Mouse (Mus musculus) small intestine, adult 2 months (tissue): ENCODE results near the gene Dnajc7.

Experiments used
- CTCF ChIP-seq: fragments of 200-500 bp; IDR thresholded peaks from 2 replicates; pipeline ENCODE4 v1.5.1; 2012; ENCODE audit warnings: low read depth, mild to moderate bottlenecking, control low read depth, inconsistent platforms, low read length, moderate library complexity, mixed read lengths; ENCODE audit not compliant: insufficient replicate concordance, insufficient read length; ENCODE audit errors: extremely low read depth
- POLR2A ChIP-seq: fragments of 200-500 bp; IDR thresholded peaks from 2 replicates; pipeline ENCODE4 v1.6.1; 2012; ENCODE audit warnings: low read depth, mild to moderate bottlenecking, control low read depth, inconsistent platforms, low read length, moderate library complexity

DNA sequence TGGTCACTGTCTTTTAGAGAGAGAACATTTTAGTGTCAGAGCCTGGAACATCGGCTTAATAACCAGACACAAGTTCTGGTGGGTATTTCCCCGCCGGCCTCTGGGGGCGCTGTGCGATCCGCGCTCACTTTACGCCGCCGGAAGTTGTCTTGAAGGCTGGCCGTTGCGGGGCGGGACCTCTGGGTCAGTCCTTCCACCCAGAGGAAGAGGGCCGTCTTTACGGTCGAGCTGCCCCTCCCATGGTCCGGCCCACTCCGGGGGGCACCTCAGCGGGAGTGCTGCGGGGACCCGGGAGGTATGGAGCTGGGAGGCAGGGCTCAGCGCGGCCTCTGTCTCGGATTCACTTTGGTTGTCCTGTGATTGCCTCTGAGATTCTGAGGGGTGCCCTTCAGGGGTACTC lies 2.7 kb upstream of the Dnajc7 start:
- TF ChIP-seq CTCF, result peak; percentile 91
- peak; percentile 91 for TF ChIP-seq POLR2A
